Mouse (Mus musculus): ENCODE data around the gene Fgfr2. TPM values are rescaled to one million over a fixed set of nuclear protein-coding genes. Genes with fewer than 3 reads are reported as not detected.

Fgfr2 gene
- polyA plus RNA-seq, 1 experiment, result 3.0 TPM

DNA sequence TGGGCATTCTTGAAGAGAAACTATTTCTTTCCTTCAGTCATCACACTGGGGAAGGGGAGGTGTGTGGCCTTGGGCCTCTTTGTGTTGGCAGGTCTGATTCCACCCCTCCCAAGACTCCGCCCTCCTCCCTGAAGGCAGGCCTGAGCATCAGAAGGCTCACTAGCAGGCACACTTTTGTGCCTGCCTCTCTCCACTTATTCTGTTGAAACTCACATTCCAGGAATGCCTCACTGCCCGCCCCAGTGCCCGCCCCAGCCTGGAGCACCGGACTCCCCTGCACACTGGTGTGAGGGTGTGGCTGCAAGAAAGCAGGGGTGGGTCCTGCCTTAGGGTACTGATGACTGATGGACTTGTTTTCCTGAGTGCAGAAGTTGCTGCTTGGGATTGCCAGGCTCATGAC is 2140.8 kb downstream of the Fgfr2 start:
- H3K4me1 ChIP-seq (ENCODE audit: control insufficient read depth, insufficient read depth, low read length), result no peaks in the 10 kb centered on the region
- no peak overlapping the region for H3K4me3 ChIP-seq (ENCODE audit: control insufficient read depth, low read depth, low read length)
- TF ChIP-seq CTCF (IDR thresholded peaks at IDR 0.05; ENCODE audit: control insufficient read depth, insufficient read depth, insufficient replicate concordance, low read depth, low read length) (no peak), POLR2A (IDR thresholded peaks at IDR 0.05; ENCODE audit: control insufficient read depth, low read depth, low read length) (no peak)
- H3K27me3 ChIP-seq (ENCODE audit: control insufficient read depth, insufficient read depth, low read length), result no peaks in the 10 kb centered on the region
- H3K27ac ChIP-seq (ENCODE audit: control insufficient read depth, insufficient read depth, low read depth, low read length), result no peak overlapping the region
- no peaks in the 10 kb centered on the region for H3K36me3 ChIP-seq (ENCODE audit: control insufficient read depth, insufficient read depth, low read length)

DNA sequence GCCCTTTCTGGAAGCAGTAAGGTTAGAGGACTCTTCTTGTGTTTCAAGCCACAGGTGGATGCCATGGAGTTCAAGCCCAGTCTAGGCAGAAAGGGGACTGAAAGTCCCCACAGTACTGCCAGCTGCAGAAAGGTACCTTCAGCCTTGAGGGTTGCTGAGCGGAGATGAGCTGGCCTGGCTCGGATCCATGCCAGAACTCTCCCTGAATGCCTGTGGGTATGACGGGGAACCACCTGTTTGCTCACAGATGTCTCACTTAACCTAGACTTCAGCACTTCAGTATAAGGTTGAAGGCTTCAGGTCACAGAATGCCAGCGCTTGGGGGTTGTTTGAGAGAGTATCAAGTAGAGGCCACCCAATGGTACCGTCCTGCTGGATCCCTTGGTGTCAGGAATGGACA is 2143.0 kb downstream of the Fgfr2 start:
- H3K27ac ChIP-seq (ENCODE audit: control insufficient read depth, insufficient read depth, low read depth, low read length), result no peak overlapping the region

GRCm38 (mm10) chr7:130978545-130978944 is 2144.6 kb downstream of the Fgfr2 start:
- H3K27ac ChIP-seq (ENCODE audit: control insufficient read depth, insufficient read depth, low read depth, low read length), result no peak overlapping the region
- TF ChIP-seq POLR2A (IDR thresholded peaks at IDR 0.05; ENCODE audit: control insufficient read depth, low read depth, low read length) (no peak), CTCF (IDR thresholded peaks at IDR 0.05; ENCODE audit: control insufficient read depth, insufficient read depth, insufficient replicate concordance, low read depth, low read length) (no peak)
- no peak overlapping the region for H3K4me3 ChIP-seq (ENCODE audit: control insufficient read depth, low read depth, low read length)
- H3K27me3 ChIP-seq (ENCODE audit: control insufficient read depth, insufficient read depth, low read length), result no peaks in the 10 kb centered on the region
- no peaks in the 10 kb centered on the region for H3K36me3 ChIP-seq (ENCODE audit: control insufficient read depth, insufficient read depth, low read length)
- H3K4me1 ChIP-seq (ENCODE audit: control insufficient read depth, insufficient read depth, low read length), result no peaks in the 10 kb centered on the region

More for the DNA sequence above, 2143.0 kb downstream of the Fgfr2 start:
- no peak overlapping the region for H3K4me3 ChIP-seq (ENCODE audit: control insufficient read depth, low read depth, low read length)
- H3K4me1 ChIP-seq (ENCODE audit: control insufficient read depth, insufficient read depth, low read length), result no peaks in the 10 kb centered on the region
- TF ChIP-seq CTCF (IDR thresholded peaks at IDR 0.05; ENCODE audit: control insufficient read depth, insufficient read depth, insufficient replicate concordance, low read depth, low read length), result no peak
- TF ChIP-seq POLR2A (IDR thresholded peaks at IDR 0.05; ENCODE audit: control insufficient read depth, low read depth, low read length), result no peak
- H3K27me3 ChIP-seq (ENCODE audit: control insufficient read depth, insufficient read depth, low read length), result no peaks in the 10 kb centered on the region
- no peaks in the 10 kb centered on the region for H3K36me3 ChIP-seq (ENCODE audit: control insufficient read depth, insufficient read depth, low read length)

DNA sequence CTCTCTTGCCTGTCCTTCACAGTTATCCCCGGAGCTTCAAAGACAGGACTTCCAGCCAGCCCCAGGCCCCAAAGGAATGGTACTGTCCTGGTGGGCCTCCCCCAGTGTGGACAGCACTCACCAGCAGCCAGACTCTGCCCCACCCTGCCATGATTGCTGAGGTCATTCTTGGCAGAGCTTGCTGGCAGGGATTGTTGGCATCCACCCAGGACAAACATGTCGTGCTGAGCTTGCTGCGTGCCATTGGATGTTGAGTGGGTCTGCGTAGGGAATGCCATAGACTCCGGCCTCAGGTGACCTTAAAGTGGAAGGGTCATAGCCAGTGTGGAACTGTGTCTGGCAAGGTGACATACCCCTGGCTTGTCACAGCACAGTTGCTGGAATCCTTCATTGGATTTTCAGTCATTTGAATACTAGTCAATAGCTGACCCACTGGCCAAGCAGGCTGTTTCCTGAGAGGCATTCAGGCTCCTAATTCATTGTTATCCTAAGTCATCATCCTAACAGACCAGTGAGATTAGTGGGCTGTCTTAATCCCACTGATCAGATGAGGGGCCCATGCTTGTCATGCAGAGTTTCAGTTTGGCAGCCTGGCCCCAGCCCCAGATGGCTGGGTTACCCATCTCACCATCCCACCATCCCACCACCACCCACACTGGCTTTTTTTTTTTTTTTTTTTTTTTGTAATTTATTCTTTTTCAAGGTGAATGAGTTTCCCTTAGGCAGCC is 2145.2 kb downstream of the Fgfr2 start:
- Histone ChIP-seq H3K4me3 (ENCODE audit: control insufficient read depth, low read depth, low read length) (no peak overlapping the region), H3K27ac (ENCODE audit: control insufficient read depth, insufficient read depth, low read depth, low read length) (no peak overlapping the region), H3K4me1 (ENCODE audit: control insufficient read depth, insufficient read depth, low read length) (no peaks in the 10 kb centered on the region), H3K27me3 (ENCODE audit: control insufficient read depth, insufficient read depth, low read length) (no peaks in the 10 kb centered on the region), H3K36me3 (ENCODE audit: control insufficient read depth, insufficient read depth, low read length) (no peaks in the 10 kb centered on the region)
- TF ChIP-seq CTCF (IDR thresholded peaks at IDR 0.05; ENCODE audit: control insufficient read depth, insufficient read depth, insufficient replicate concordance, low read depth, low read length) (no peak), POLR2A (IDR thresholded peaks at IDR 0.05; ENCODE audit: control insufficient read depth, low read depth, low read length) (no peak)

DNA sequence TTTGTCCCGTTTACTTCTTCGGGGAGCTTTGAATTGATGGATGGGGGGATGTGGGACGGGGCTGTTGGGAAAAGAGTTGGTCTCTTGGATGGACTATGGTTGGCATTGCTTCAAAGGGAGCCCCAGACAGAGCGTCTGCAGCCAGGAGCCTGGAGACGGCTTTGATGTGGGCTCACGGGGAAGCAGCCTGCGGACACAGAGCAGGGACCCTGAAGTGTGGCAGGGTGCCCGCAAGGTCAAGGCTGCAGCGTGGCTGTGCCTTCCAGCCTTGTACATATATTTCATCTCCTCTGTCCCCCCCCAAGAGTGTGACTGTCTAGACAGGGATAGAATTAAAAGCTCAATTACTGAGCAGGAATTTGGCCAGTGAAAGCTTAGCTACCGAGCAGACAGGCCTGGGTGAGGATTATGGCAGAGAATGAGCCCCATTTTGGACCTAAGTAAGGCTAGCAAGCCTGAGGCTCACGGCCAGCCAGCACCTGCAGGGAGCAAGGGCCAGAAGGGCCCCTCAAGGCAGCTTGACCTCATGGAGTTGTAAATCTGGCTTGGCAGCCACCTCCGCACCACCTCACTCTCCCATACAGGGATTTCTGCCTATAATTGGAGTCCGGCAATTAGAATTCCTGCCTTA is 2146.7 kb downstream of the Fgfr2 start:
- H3K4me1 ChIP-seq (ENCODE audit: control insufficient read depth, insufficient read depth, low read length), result no peaks in the 10 kb centered on the region
- no peak overlapping the region for H3K27ac ChIP-seq (ENCODE audit: control insufficient read depth, insufficient read depth, low read depth, low read length)
- no peak for TF ChIP-seq CTCF (IDR thresholded peaks at IDR 0.05; ENCODE audit: control insufficient read depth, insufficient read depth, insufficient replicate concordance, low read depth, low read length)
- TF ChIP-seq POLR2A (IDR thresholded peaks at IDR 0.05; ENCODE audit: control insufficient read depth, low read depth, low read length), result no peak
- no peaks in the 10 kb centered on the region for H3K27me3 ChIP-seq (ENCODE audit: control insufficient read depth, insufficient read depth, low read length)
- no peak overlapping the region for H3K4me3 ChIP-seq (ENCODE audit: control insufficient read depth, low read depth, low read length)
- H3K36me3 ChIP-seq (ENCODE audit: control insufficient read depth, insufficient read depth, low read length), result no peaks in the 10 kb centered on the region

GRCm38 (mm10) chr7:130972767-130973166 is 2150.4 kb downstream of the Fgfr2 start:
- H3K36me3 ChIP-seq (ENCODE audit: control insufficient read depth, insufficient read depth, low read length), result no peaks in the 10 kb centered on the region
- H3K27ac ChIP-seq (ENCODE audit: control insufficient read depth, insufficient read depth, low read depth, low read length), result no peak overlapping the region
- H3K4me3 ChIP-seq (ENCODE audit: control insufficient read depth, low read depth, low read length), result no peak overlapping the region
- no peaks in the 10 kb centered on the region for H3K4me1 ChIP-seq (ENCODE audit: control insufficient read depth, insufficient read depth, low read length)
- TF ChIP-seq POLR2A (IDR thresholded peaks at IDR 0.05; ENCODE audit: control insufficient read depth, low read depth, low read length), result no peak
- no peak for TF ChIP-seq CTCF (IDR thresholded peaks at IDR 0.05; ENCODE audit: control insufficient read depth, insufficient read depth, insufficient replicate concordance, low read depth, low read length)
- H3K27me3 ChIP-seq (ENCODE audit: control insufficient read depth, insufficient read depth, low read length), result no peaks in the 10 kb centered on the region

DNA sequence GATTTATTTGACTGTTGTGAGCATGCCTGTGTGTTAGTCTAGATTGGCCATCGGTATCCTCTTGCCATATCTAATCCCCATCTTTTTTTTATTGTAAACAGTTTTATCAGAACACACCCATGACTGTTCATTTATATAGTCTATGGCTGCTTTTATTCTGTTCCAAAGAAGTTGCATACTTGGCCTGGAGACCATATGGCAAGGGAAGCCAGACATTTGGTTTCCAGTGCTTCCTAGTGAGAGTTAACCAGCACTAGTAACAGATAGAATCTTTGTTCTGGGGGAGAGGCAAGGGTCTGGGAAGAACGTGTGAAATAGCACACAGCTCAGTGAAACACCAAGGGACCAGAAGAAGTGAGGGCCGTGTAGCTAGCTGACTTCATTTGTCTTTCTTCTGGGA is 2153.6 kb downstream of the Fgfr2 start:
- Histone ChIP-seq H3K4me3 (ENCODE audit: control insufficient read depth, low read depth, low read length) (no peak overlapping the region), H3K36me3 (ENCODE audit: control insufficient read depth, insufficient read depth, low read length) (no peaks in the 10 kb centered on the region), H3K27me3 (ENCODE audit: control insufficient read depth, insufficient read depth, low read length) (no peaks in the 10 kb centered on the region), H3K27ac (ENCODE audit: control insufficient read depth, insufficient read depth, low read depth, low read length) (no peak overlapping the region), H3K4me1 (ENCODE audit: control insufficient read depth, insufficient read depth, low read length) (no peaks in the 10 kb centered on the region)
- TF ChIP-seq POLR2A (IDR thresholded peaks at IDR 0.05; ENCODE audit: control insufficient read depth, low read depth, low read length), result no peak
- TF ChIP-seq CTCF (IDR thresholded peaks at IDR 0.05; ENCODE audit: control insufficient read depth, insufficient read depth, insufficient replicate concordance, low read depth, low read length), result no peak
